Mouse (Mus musculus) bone marrow, adult 2 months (tissue): ENCODE results near the gene Fam186a.

Experiments
- CTCF ChIP-seq: fragments of 200-500 bp; IDR thresholded peaks from 2 replicates; pipeline ENCODE4 v1.5.1; 2011; ENCODE audit warnings: low read length, control low read depth; ENCODE audit not compliant: control insufficient read depth, insufficient read depth
- POLR2A ChIP-seq: fragments of 200-500 bp; IDR thresholded peaks from 2 replicates; pipeline ENCODE4 v1.6.1; 2011; ENCODE audit warnings: low read depth, mild to moderate bottlenecking, control low read depth, low read length, borderline replicate concordance; ENCODE audit not compliant: control insufficient read depth

DNA sequence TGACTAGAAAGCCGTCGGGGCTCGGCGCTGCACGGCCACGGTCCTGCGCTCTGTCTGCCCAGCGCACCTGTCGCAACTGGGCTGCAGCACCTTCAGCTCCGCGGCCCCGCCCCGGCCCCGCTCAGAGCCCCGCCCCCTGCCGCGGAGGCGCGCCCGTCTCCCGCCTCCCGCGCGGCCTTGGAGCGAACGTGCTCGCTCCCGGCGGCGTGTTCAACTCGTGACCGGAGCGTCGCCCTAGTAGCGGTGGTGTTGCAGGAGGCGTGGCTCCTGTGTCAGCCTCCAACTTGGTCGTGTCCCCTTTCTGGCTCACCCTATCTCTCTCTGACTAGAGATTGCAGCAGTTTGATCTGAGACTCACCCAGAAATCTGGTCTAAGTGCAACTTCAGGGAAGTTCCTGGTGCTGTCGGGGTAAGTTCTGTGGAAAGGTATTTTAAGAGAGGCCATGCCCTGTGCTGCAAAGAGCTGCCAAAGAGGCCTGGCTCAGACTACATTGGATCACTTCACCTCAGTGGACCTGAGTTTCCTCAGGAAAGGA lies 91.5 kb downstream of the Fam186a start, which contains the start of gene Lima1:
- TF ChIP-seq POLR2A (no peak), CTCF (no peak)
